Mouse (Mus musculus): Measurements from ENCODE around the gene 7530416G11Rik. TPM values are rescaled to one million over a fixed set of nuclear protein-coding genes. Genes with fewer than 3 reads are reported as not detected.
A peak's percentile ranks its signal among the peaks of the same experiment; 100 is the strongest.

Gene 7530416G11Rik
- total RNA-seq, 4 experiments from 2014 or later, result not detected

- DNase-seq, result no peak
Measured at GRCm38 (mm10) chr15:85479365-85479764, 23.7 kb downstream of the 7530416G11Rik start.

GRCm38 (mm10) chr15:85477584-85477983 lies 25.4 kb downstream of the 7530416G11Rik start:
- peak; percentile 42 for DNase-seq

DNA sequence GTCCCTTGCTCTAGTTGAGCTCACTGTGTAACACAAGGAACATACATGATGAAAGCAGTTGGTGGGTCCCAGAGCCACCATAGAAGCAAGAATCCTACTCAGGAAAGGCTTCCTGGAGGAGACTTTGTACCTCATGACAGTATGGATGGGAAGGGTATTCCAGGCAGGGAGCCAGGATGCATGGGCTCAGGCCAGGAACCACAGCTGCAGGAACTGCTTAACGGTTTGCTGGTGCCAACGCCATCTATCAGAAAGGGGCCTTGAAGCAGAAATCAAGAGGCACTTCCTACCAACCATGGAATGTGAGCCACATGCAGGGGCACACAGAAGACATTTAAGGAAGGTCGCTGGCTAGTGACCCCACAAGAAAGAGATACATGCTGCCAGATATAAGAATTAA lies 28.3 kb downstream of the 7530416G11Rik start:
- DNase-seq, result no peak

GRCm38 (mm10) chr15:85469401-85469800 lies 33.6 kb downstream of the 7530416G11Rik start:
- no peak for DNase-seq

DNA sequence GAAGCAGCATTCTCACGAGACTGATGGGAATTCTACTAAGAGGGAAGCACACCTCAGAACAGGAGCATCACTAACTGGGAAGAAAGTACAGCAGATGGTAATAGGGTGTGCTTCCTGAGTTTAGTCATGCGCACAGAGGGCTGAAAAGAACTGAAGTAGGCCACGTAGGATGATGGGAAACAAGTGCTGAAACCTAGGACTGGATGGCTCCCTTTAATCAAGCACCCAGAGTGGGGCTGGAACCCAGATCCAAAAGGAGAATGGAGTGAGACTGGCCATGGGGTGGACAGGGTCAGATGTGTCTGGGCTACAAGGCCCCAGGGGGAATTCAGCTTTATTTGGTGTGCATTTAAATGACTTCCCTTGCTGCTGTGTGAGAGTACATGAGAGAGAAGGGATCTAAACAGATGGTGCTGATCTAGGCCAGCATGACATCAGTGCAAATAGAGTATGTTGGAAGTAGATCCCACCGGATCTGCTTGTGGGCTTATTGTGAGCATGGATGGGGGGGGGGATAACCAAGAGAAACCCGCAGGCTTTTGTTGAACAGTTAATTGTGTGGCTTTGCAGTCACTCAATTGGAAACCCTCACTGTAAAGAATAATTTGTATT lies 36.5 kb downstream of the 7530416G11Rik start:
- DNase-seq, result no peak

DNA sequence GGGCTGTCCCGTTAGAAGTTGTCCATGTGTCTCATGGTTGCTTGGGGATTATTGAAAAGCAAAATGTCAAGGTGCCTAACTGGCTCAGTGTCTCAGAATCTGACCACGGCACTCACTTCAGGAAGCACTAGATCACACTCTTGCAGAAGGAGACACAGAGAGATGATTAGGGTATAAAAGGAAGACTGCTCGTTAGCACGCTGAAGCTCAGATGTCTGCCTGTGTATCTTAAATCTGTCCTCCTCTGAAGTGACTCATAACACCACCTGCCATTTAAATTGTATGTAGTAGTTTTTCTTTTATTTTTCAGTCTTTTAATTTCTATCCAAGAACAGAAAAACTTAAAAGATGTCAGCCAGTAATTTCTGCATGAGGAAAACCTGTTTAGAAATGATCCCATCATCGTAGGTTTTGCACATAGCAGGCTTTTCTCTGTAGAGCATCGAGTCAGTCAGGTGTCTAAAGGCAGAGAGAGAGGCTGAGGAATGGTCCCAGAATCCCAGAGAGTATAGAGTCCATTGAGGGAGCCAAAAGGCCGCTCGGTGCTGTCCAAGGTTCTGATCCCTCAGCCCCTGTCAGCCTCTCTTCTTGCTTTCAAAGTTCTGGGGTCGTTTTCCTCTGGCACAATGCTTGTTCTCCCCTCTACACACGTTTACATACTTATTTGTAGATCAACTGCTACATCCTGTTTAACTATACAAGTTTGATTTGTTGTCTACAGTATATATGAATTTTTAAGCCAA lies 38.0 kb downstream of the 7530416G11Rik start:
- DNase-seq, result no peak

DNA sequence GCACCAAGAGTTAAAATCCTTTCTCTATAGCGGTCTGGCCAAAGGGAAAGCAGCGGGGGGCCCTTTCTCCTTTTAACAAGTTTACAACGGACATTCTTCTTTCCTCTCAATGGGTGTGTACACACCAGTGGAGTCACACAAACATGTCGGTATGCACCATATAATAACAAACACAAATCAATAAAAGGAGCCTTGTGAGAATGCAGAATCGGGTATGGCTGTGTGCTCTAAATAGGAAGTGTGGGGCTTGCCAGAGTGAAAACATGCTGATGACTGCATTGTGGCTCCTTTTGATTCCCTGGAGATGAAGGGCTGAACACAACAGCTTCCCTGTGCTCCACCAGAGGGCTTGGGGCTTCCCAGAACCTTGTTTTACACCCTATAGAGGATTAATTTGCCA lies 38.8 kb downstream of the 7530416G11Rik start:
- DNase-seq, result no peak

- no peak for DNase-seq
Measured at GRCm38 (mm10) chr15:85463027-85463790, 39.8 kb downstream of the 7530416G11Rik start.

GRCm38 (mm10) chr15:85462138-85462537 lies 40.9 kb downstream of the 7530416G11Rik start:
- no peak for DNase-seq

DNA sequence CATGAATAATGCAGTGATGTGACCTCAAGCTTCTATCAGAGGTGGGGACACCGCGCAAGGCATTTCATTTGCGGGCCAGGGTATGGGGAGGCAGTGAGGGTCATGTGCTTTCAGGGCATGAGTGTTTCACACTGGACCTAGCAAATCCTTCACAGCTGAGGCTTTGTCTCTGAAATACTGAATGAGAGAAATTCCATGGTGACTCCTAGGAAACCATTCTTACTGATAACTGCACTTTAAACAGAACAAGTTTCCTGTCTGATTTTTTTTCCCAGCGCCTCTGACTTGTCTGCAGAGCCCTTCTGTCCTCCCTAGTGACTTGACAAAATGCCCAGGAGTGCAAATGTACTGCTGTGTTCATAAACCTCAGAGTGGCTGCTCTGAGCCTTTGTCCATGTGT lies 41.5 kb downstream of the 7530416G11Rik start:
- no peak for DNase-seq

DNA sequence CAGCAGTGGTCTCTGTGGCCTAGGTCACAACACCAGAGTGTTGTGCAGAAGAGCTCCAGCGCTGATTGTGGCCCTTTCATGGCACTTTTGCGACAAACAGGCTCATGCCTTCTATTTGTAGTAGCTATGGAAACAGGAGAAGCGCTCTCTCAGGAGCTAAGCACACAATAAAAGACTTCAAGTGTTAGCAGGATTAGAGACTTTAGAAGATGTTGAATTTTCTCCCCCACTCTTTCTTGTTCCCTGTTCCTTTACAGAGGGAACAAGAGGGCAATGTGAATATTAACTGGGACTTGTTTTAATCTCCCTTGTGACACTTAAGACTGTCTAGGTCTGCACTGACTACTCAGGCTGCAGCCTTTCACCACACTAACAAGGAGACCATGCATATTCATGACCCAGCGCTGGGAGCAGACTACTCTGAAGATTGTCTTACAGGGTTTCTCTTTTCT lies 44.4 kb downstream of the 7530416G11Rik start:
- DNase-seq, result no peak

DNA sequence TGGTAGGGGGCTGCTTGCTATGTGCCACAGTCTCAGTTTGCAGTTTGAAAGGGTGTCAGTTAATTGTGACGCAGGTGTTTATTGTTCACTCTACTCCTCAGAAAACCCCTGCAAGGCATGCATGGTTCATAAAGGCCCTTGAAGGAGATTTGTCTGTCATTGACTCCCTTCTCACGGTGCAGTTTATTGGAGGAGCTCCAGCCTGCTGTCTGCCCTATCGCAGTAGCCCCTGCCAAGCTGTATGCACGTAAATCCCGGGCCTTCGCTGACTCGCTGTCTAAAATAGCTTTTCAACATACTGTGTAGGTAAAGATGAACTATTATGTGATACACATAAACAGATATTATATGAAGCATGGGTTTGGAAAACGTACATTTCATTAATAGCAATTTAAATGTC lies 45.2 kb downstream of the 7530416G11Rik start:
- DNase-seq, result no peak

DNA sequence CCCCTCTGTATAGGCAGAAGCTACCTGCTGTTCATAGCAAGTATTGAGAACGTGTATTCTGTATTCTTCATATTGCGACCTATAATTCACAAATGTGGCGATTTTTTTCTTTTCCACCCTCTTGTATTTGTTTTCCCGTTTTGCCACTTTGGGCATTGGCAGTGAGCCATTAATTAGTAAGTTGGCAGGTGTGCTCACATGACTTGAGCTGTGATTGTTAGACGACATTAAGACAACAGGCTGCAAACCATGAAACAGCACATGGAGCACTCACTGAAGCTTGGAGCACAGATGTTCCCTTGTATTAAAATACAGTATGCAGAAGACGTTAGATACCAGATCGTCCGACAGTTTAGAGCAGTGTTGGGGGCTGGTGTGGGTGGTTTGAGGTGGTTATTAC lies 46.1 kb downstream of the 7530416G11Rik start:
- no peak for DNase-seq

GRCm38 (mm10) chr15:85446652-85447051 lies 56.4 kb downstream of the 7530416G11Rik start:
- no peak for DNase-seq

Other genes starting within 250 kb of the 7530416G11Rik start
- 100 to 1,000 TPM; 131 to 142 (median 137) TPM for gene Atxn10, start 167.0 kb downstream of the 7530416G11Rik start, total RNA-seq (2022)
- 1 to 10 TPM in 2 of 4 experiments, under 1 TPM in 2; 0.65 to 1.1 (median 0.85) TPM for gene Wnt7b, start 79.2 kb upstream of the 7530416G11Rik start, total RNA-seq (2022)
- 10 to 100 TPM in 3 of 4 experiments, 1 to 10 TPM in 1; 6.9 to 25.9 (median 18.7) TPM for gene Ppara, start 231.8 kb upstream of the 7530416G11Rik start, total RNA-seq (2022)

Data from adrenal gland, adult 8-10 months (tissue).